Mouse (Mus musculus): ENCODE measurements around the gene Adcy3.

DNA sequence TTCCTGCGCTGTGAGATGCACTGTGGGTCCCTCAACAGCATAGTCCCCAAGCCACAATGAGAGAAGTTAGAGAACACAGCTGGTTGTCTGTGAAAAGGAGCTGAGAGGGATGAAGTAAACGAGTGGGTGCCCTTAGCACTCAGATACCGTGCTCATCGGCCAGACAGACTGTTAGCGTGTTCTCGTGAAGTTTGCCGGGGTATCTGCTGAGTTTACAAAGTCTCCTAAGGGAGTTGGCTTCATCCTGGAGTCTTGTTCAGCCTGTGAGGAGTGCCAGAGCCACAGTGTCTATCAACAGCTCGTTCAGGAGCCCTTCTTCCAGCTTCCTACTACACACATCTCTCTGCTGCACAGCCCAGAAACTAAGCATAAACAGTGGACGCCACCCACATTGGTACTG lies 16.8 kb upstream of the Adcy3 start:
- TF ChIP-seq CTCF (IDR thresholded peaks at IDR 0.05), result no peak
- TF ChIP-seq EP300 (IDR thresholded peaks at IDR 0.05; ENCODE audit: insufficient read depth, low read depth, low read length), result no peak
- TF ChIP-seq POLR2A (IDR thresholded peaks at IDR 0.05; ENCODE audit: insufficient read depth, low read depth, low read length), result no peak

Data from heart, adult 2 months (tissue).